Mouse (Mus musculus): ENCODE data around the gene Marc2. TPM values are rescaled to one million over a fixed set of nuclear protein-coding genes. Genes with fewer than 3 reads are reported as not detected.
A peak's percentile ranks its signal among the peaks of the same experiment; 100 is the strongest.

Gene Marc2
- polyA plus RNA-seq, 1 experiment from 2014 or later: 136 TPM

DNA sequence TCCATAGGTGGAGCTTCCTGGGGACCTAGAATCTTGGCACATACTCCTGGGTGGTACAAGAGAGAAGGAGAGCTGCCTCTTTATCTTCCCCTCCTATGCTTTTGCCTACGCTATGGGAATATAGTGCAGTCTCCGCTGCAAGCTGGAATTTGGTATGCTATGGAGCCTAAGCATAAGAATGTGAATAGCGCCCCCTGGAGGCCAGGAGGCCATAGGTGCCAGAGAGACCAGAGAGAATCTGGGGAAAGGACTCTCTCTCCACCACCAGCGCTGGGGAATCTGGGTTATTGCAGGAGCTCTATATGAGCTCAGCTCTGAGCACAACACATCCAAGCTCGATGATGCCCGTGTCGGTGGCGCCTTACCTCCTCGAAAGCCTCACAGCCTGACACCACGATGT lies 14.0 kb downstream of the Marc2 start:
- H3K27me3 ChIP-seq: no peaks in the 10 kb centered on the region
- peaks cover 65% of the 10 kb centered on the region for H3K36me3 ChIP-seq
- H3K4me3 ChIP-seq (replicated peaks): no peak overlapping the region
- ATAC-seq (ENCODE audit: insufficient number of reproducible peaks, insufficient read depth, low FRiP score, low TSS enrichment, low read depth): no peak
- H3K27ac ChIP-seq: no peak overlapping the region
- H3K9ac ChIP-seq (replicated peaks): no peak overlapping the region
- H3K9me3 ChIP-seq: 0 out of 2 replicates have a peak, but pooled peaks cover 4% of the 10 kb centered on the region
- WGBS: 78% methylated on average over 10 of the region's 10 CpGs
- H3K4me1 ChIP-seq (replicated peaks): no peaks in the 10 kb centered on the region
- H3K4me2 ChIP-seq: no peak overlapping the region

DNA sequence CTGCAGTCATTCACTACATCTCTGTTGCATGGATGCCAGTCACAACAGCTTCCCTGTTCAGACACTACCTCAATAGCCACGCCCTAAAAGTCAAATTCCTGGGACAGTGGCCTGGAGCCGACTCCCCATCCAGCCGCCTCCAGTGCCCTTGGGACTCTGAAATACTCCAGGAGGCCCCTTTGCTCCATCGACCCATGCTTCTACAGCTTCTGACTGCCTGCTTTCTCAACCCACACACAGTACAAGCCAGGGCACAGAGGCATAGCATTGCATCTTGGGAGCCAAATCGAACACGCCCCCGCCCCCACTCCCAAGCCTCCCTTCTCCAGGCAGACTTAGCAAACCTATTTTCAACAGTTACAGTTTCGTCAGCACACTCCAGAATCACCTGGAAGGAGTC lies 16.4 kb downstream of the Marc2 start:
- Histone ChIP-seq H3K4me1 (replicated peaks) (no peaks in the 10 kb centered on the region), H3K27ac (0 out of 2 replicates have a peak overlapping the region, but pooled peaks have one; percentile 25), H3K4me2 (no peak overlapping the region), H3K9me3 (0 out of 2 replicates have a peak, but pooled peaks cover 4% of the 10 kb centered on the region), H3K9ac (replicated peaks) (no peak overlapping the region), H3K27me3 (no peaks in the 10 kb centered on the region), H3K36me3 (peaks cover 51% of the 10 kb centered on the region), H3K4me3 (replicated peaks) (no peak overlapping the region)
- WGBS: 82% methylated on average over 8 of the region's 8 CpGs
- ATAC-seq (ENCODE audit: insufficient number of reproducible peaks, insufficient read depth, low FRiP score, low TSS enrichment, low read depth): no peak

DNA sequence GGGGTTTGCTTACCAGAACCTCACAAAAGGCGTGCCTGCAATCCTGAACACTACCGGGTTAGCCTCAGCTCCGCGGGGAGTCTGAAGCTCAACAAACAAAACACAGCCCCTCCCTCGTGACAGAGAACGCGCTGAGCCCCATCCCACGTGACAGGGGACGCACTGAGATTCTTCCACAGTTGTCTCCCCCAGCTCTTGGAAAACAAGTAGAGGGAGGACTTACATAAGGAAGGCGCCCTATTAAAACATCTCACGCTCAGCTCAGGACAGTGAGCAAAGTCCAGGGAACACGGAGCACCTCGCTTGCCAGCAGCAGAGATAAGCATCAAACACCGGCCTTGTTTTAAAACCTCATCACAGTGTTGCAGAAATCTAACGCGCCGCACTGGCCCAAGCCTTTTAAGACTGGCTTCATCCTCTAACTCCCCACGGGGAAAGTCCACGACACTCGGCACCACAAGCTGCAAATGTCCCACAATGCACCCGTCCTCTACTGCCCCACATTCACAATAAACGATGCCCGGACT lies 19.0 kb downstream of the Marc2 start:
- no peak overlapping the region for H3K9ac ChIP-seq (replicated peaks)
- ATAC-seq (ENCODE audit: insufficient number of reproducible peaks, insufficient read depth, low FRiP score, low TSS enrichment, low read depth): no peak
- H3K4me3 ChIP-seq (replicated peaks): no peak overlapping the region
- H3K27me3 ChIP-seq: no peaks in the 10 kb centered on the region
- H3K9me3 ChIP-seq: 0 out of 2 replicates have a peak, but pooled peaks cover 4% of the 10 kb centered on the region
- H3K4me2 ChIP-seq: peak overlapping the region; percentile 27
- WGBS: 31% methylated on average over 23 of the region's 23 CpGs
- H3K36me3 ChIP-seq: peaks cover 32% of the 10 kb centered on the region
- no peak overlapping the region for H3K27ac ChIP-seq
- peaks cover 6% of the 10 kb centered on the region; the same call in 1 of the 2 replicates for H3K4me1 ChIP-seq (replicated peaks)

DNA sequence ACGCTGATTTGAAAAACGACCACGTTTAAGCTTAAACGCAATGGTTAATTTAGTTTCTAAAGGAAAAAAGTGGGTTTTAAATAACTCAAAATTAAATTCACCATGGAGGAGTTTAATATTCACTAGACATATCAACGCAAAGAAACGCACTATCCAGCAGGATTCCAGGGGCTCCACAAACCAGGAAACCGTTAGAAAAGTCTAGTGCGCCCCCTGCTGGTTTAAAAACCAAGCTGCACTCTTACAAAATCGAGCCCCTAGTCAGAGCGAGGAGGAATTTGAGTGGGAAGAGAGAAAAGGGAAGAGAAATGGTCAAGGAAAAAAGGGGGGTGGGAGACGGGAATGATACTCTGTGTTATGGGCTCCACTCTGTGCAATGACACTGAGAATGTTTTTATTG lies 21.2 kb downstream of the Marc2 start:
- Histone ChIP-seq H3K4me3 (replicated peaks) (no peak overlapping the region), H3K27me3 (no peaks in the 10 kb centered on the region), H3K4me1 (replicated peaks) (peaks cover 6% of the 10 kb centered on the region; the same call in 1 of the 2 replicates), H3K27ac (no peak overlapping the region), H3K36me3 (peaks cover 24% of the 10 kb centered on the region), H3K9ac (replicated peaks) (no peak overlapping the region), H3K9me3 (0 out of 2 replicates have a peak, but pooled peaks cover under 1% of the 10 kb centered on the region), H3K4me2 (no peak overlapping the region; the same call in 1 of the 2 replicates)
- WGBS: 28% methylated on average over 11 of the region's 11 CpGs
- ATAC-seq (ENCODE audit: insufficient number of reproducible peaks, insufficient read depth, low FRiP score, low TSS enrichment, low read depth): no peak

DNA sequence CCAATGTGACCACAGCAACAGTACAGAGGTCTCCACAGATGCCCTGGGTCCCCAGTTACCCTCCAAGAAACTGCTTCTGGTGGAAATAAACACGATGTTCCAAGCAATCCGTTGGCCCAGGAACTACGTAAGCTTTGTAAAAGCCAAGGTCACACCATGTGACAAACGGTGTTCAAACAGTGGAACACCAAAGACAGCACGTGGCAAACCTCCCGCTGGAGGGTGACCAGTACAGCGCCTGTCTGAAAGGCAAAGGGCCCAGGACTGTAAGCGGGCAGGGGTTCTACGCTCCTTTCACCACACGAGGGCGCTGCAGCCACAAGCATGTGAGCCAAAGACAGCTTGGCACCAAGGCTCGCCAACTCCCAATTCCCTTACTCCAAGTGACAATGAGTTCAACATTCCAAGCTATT lies 21.8 kb downstream of the Marc2 start:
- no peaks in the 10 kb centered on the region for H3K27me3 ChIP-seq
- ATAC-seq (ENCODE audit: insufficient number of reproducible peaks, insufficient read depth, low FRiP score, low TSS enrichment, low read depth): peak; percentile 67
- 4% methylated on average over 12 of the region's 12 CpGs for WGBS
- no peak overlapping the region for H3K4me3 ChIP-seq (replicated peaks)
- peaks cover 23% of the 10 kb centered on the region for H3K36me3 ChIP-seq
- no peak overlapping the region; the same call in 1 of the 2 replicates for H3K4me2 ChIP-seq
- H3K9me3 ChIP-seq: no peaks in the 10 kb centered on the region
- peaks cover 6% of the 10 kb centered on the region; the same call in 1 of the 2 replicates for H3K4me1 ChIP-seq (replicated peaks)
- H3K27ac ChIP-seq: no peak overlapping the region
- no peak overlapping the region for H3K9ac ChIP-seq (replicated peaks)

DNA sequence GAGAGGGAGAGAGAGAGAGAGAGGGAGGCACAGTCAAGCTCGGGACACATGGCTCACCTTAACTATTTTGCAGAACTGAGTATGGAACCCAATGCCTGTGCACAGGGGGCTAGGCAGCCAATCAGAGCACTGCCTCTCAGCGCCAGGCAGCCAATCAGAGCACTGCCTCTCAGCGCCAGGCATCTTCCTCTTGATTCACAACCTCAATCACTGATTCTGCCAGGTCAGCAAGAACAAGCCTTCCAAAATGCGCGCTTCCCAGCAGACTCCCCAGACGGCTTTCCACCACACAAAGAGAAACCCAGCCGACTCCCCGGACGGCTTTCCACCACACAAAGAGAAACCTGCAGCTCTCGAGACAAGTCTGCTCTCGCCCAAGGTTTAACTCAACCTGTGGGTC lies 23.6 kb downstream of the Marc2 start:
- Histone ChIP-seq H3K4me1 (replicated peaks) (peaks cover 6% of the 10 kb centered on the region; the same call in 1 of the 2 replicates), H3K9ac (replicated peaks) (no peak overlapping the region), H3K4me3 (replicated peaks) (0 out of 2 replicates have a peak overlapping the region, but pooled peaks have one; percentile 20), H3K4me2 (peak overlapping the region; percentile 50), H3K9me3 (no peaks in the 10 kb centered on the region), H3K27ac (no peak overlapping the region), H3K27me3 (no peaks in the 10 kb centered on the region), H3K36me3 (peaks cover 34% of the 10 kb centered on the region)
- WGBS: 10% methylated on average over 11 of the region's 11 CpGs
- no peak for ATAC-seq (ENCODE audit: insufficient number of reproducible peaks, insufficient read depth, low FRiP score, low TSS enrichment, low read depth)

DNA sequence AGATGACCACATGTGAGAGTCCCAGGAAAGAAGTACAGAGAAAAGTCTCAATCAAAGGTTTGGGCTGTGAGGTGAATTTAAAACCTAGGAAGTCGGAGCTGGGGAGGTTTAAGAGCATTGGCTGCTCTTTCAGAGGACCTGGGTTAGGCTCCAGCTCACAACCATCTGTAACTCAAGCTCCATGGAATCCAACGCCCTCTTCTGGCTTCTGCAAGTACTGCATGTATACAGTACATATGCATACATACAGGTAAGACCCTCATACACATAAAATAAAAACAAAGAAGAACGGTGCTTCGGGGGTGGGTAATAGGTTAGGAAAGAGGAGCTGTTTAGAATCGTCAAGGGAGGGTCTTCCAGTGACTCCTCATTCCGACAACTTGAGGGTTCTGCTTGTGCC lies 28.5 kb downstream of the Marc2 start:
- no peak for ATAC-seq (ENCODE audit: insufficient number of reproducible peaks, insufficient read depth, low FRiP score, low TSS enrichment, low read depth)
- 82% methylated on average over 6 of the region's 6 CpGs for WGBS
- H3K4me1 ChIP-seq (replicated peaks): no peaks in the 10 kb centered on the region
- no peak overlapping the region for H3K27ac ChIP-seq
- H3K9ac ChIP-seq (replicated peaks): no peak overlapping the region
- H3K4me3 ChIP-seq (replicated peaks): no peak overlapping the region
- peaks cover under 1% of the 10 kb centered on the region; the same call in 1 of the 2 replicates for H3K27me3 ChIP-seq
- peaks cover 48% of the 10 kb centered on the region for H3K36me3 ChIP-seq
- no peaks in the 10 kb centered on the region for H3K9me3 ChIP-seq
- H3K4me2 ChIP-seq: no peak overlapping the region

DNA sequence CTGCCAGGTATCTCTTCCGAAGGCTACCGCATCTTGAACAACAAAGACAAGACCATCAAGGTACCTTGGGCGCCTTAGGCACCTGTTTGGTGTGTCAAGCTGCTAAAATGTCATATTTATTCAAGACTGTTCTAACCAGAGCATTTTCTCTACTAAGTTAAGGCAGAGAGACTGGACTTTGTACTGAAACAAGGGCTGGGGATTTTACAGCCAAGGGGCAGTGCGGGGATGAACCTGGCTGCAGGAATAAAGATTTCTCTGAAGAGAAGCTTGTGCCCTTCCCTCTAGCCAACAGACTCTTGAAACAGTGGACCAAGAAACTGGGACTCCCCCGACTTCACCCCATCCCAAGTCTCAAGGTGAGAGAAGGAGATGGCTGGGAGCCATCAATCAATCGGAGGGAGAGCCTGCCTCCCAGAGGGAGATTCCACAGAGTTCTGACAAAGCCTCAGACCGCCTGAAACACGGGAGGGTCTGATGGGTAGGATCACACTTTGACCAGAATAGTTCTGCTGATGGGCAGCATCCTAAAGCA lies 34.5 kb downstream of the Marc2 start:
- Histone ChIP-seq H3K27ac (no peak overlapping the region), H3K4me1 (replicated peaks) (peaks cover 12% of the 10 kb centered on the region), H3K4me3 (replicated peaks) (no peak overlapping the region), H3K9ac (replicated peaks) (no peak overlapping the region), H3K4me2 (no peak overlapping the region), H3K36me3 (peaks cover 12% of the 10 kb centered on the region), H3K27me3 (peaks cover 42% of the 10 kb centered on the region), H3K9me3 (no peaks in the 10 kb centered on the region)
- WGBS: 68% methylated on average over 8 of the region's 8 CpGs
- no peak for ATAC-seq (ENCODE audit: insufficient number of reproducible peaks, insufficient read depth, low FRiP score, low TSS enrichment, low read depth)

DNA sequence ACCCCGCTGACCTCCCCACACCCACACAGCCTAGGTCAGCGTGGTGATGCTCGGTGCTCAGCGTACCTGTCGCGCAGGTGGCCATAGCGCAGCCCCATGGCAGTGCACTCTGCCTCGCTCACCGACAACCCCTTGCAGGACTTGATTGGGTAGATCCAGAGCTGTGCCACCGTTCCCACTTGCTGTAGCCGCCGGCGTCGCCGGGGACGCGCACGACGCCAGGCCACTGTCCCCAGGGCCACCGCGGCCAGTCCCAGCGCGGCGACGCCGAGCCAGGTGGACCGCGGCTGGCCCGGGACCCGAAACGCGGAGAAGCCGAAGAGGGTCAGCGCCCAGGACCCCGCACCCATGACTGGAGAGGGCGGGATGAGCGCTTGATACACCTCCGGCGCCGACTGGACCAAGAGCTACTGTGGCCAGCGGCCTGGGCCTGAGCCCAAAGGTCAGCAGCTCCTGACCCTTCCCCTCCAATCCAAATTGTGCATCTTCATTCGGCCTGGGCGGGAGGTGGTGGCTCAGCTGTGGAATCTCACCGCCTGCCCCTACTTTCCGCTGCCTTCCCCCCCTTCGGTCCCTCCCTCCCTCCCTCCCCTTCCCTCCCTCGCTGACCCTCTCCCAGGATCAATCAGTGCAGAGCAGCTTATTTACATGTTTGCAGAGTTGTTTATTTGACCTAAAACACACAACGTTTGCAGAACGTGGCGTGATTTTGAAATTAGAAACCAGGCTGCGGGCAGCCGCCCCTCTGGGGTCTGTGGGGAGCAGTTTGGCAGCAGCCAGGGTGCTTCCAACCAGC lies 35.3 kb downstream of the Marc2 start, which contains the start of gene Marc1:
TSS of gene Marc1 (minus strand) at position 534 of the 796 bp plus-strand sequence.
- ATAC-seq (ENCODE audit: insufficient number of reproducible peaks, insufficient read depth, low FRiP score, low TSS enrichment, low read depth): no peak
- no peak within 1 kb of the TSS for H3K27ac ChIP-seq
- H3K9me3 ChIP-seq: no peaks in the 10 kb centered on the region
- WGBS: 6% methylated on average over 52 of the region's 52 CpGs
- peak within 1 kb of the TSS; percentile 32; the same call in 1 of the 2 replicates for H3K9ac ChIP-seq (replicated peaks)
- peak within 1 kb of the TSS; percentile 43 for H3K4me3 ChIP-seq (replicated peaks)
- H3K4me1 ChIP-seq (replicated peaks): peaks cover 12% of the 10 kb centered on the region
- peak within 1 kb of the TSS; percentile 84 for H3K4me2 ChIP-seq
- peaks cover 42% of the 10 kb centered on the region for H3K27me3 ChIP-seq
- H3K36me3 ChIP-seq: peaks cover 10% of the 10 kb centered on the region

DNA sequence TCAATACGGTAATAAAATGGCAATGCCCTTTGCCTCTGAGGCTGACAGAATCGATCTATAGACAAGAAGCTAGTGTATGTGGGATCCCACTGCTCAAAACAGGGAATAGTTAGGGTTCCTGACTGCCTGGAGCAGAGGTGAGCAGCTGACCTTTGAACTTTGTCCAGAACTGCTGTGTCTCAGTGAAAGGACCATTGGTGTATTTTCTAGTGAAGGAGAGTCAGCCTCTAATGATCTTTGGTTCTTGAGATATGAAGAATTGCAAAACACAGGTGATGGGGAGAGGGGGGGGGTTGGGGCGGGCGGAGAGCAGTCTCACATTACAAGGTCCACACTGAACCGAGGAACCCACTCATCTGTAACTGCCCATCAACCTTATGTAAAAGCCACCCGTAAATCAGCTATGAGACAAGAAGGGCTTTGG lies 36.7 kb downstream of the Marc2 start:
- 52% methylated on average over 6 of the region's 6 CpGs for WGBS
- H3K4me1 ChIP-seq (replicated peaks): peaks cover 12% of the 10 kb centered on the region
- H3K36me3 ChIP-seq: peaks cover 5% of the 10 kb centered on the region; the same call in 1 of the 2 replicates
- peaks cover 42% of the 10 kb centered on the region for H3K27me3 ChIP-seq
- H3K4me3 ChIP-seq (replicated peaks): no peak overlapping the region
- no peak overlapping the region for H3K27ac ChIP-seq
- H3K9ac ChIP-seq (replicated peaks): no peak overlapping the region
- H3K9me3 ChIP-seq: no peaks in the 10 kb centered on the region
- no peak overlapping the region for H3K4me2 ChIP-seq
- no peak for ATAC-seq (ENCODE audit: insufficient number of reproducible peaks, insufficient read depth, low FRiP score, low TSS enrichment, low read depth)

DNA sequence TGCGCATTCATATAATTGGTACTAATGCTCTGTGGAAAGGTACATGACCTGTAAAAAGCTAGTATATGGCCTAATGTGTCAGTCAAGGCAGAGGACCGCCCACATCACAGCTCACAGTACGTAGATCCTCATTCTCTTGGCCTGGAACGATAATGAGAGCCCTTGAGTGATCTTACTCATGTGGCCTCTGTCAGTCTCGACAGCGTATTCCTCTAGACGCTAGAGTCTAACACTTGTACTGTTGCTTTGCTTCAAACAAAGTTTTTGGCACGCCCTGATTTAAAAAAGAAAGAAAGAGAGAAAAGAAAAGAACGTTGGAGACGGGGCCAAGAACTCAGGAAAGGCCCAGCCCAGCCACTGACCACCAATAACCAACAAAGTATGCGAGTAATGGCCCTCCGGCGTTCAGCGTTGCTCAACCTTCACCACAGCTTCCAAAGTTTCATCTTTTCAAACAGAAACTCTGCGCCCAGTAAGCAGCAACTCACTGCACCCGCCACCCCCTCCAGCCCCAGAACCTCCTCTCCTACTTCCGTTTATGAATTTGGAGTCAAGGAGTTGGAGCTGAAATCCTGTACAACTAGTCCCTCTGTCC lies 37.7 kb downstream of the Marc2 start:
- peaks cover 12% of the 10 kb centered on the region for H3K4me1 ChIP-seq (replicated peaks)
- H3K9ac ChIP-seq (replicated peaks): no peak overlapping the region
- H3K9me3 ChIP-seq: no peaks in the 10 kb centered on the region
- ATAC-seq (ENCODE audit: insufficient number of reproducible peaks, insufficient read depth, low FRiP score, low TSS enrichment, low read depth): no peak
- peaks cover 44% of the 10 kb centered on the region for H3K27me3 ChIP-seq
- WGBS: 88% methylated on average over 17 of the region's 17 CpGs
- H3K4me2 ChIP-seq: no peak overlapping the region
- H3K27ac ChIP-seq: no peak overlapping the region
- H3K36me3 ChIP-seq: peaks cover 5% of the 10 kb centered on the region; the same call in 1 of the 2 replicates
- no peak overlapping the region for H3K4me3 ChIP-seq (replicated peaks)

Data from limb, embryonic 12.5 days (tissue).